Mouse (Mus musculus): ENCODE data around the gene Abcb9. TPM values are rescaled to one million over a fixed set of nuclear protein-coding genes. Genes with fewer than 3 reads are reported as not detected.

Abcb9 gene
- polyA plus RNA-seq, 1 experiment from 2014 or later, result 13.4 TPM

GRCm38 (mm10) chr5:124039602-124040001 lies 56.0 kb downstream of the Abcb9 start:
- H3K36me3 ChIP-seq (ENCODE audit: control insufficient read depth, insufficient read depth), result no peaks in the 10 kb centered on the region
- WGBS, result 92% methylated on average over 6 of the region's 6 CpGs
- no peak overlapping the region for H3K9ac ChIP-seq (replicated peaks; ENCODE audit: low read depth, low read length)
- no peak overlapping the region for H3K27ac ChIP-seq (ENCODE audit: low read length)
- no peaks in the 10 kb centered on the region for H3K9me3 ChIP-seq (ENCODE audit: control insufficient read depth, low read length)
- ATAC-seq, result no peak
- H3K4me2 ChIP-seq (ENCODE audit: low read length), result no peak overlapping the region
- no peak overlapping the region for H3K4me3 ChIP-seq (replicated peaks; ENCODE audit: low read length)
- no peaks in the 10 kb centered on the region for H3K27me3 ChIP-seq (replicated peaks; ENCODE audit: control insufficient read depth, insufficient read depth, low read length)
- H3K4me1 ChIP-seq (replicated peaks; ENCODE audit: control insufficient read depth, insufficient read depth, low read length), result peaks cover 20% of the 10 kb centered on the region

GRCm38 (mm10) chr5:124036836-124037235 lies 58.8 kb downstream of the Abcb9 start:
- 14% methylated on average over 5 of the region's 5 CpGs for WGBS
- peak; percentile 46; the same call in 1 of the 2 replicates for ATAC-seq
- H3K9me3 ChIP-seq (ENCODE audit: control insufficient read depth, low read length), result no peaks in the 10 kb centered on the region
- no peaks in the 10 kb centered on the region for H3K36me3 ChIP-seq (ENCODE audit: control insufficient read depth, insufficient read depth)
- no peak overlapping the region for H3K4me2 ChIP-seq (ENCODE audit: low read length)
- H3K9ac ChIP-seq (replicated peaks; ENCODE audit: low read depth, low read length), result no peak overlapping the region
- no peak overlapping the region for H3K4me3 ChIP-seq (replicated peaks; ENCODE audit: low read length)
- H3K27me3 ChIP-seq (replicated peaks; ENCODE audit: control insufficient read depth, insufficient read depth, low read length), result no peaks in the 10 kb centered on the region
- H3K4me1 ChIP-seq (replicated peaks; ENCODE audit: control insufficient read depth, insufficient read depth, low read length), result peaks cover 10% of the 10 kb centered on the region; the same call in 1 of the 2 replicates
- peak overlapping the region; percentile 58 for H3K27ac ChIP-seq (ENCODE audit: low read length)

- Histone ChIP-seq H3K9me3 (ENCODE audit: control insufficient read depth, low read length) (no peaks in the 10 kb centered on the region), H3K4me1 (replicated peaks; ENCODE audit: control insufficient read depth, insufficient read depth, low read length) (peaks cover 10% of the 10 kb centered on the region; the same call in 1 of the 2 replicates), H3K4me3 (replicated peaks; ENCODE audit: low read length) (no peak overlapping the region), H3K36me3 (ENCODE audit: control insufficient read depth, insufficient read depth) (no peaks in the 10 kb centered on the region), H3K27me3 (replicated peaks; ENCODE audit: control insufficient read depth, insufficient read depth, low read length) (no peaks in the 10 kb centered on the region), H3K9ac (replicated peaks; ENCODE audit: low read depth, low read length) (no peak overlapping the region), H3K27ac (ENCODE audit: low read length) (no peak overlapping the region), H3K4me2 (ENCODE audit: low read length) (no peak overlapping the region)
- no peak for ATAC-seq
- WGBS, result 34% methylated on average over 6 of the region's 6 CpGs
Measured at GRCm38 (mm10) chr5:124036341-124036740, 59.3 kb downstream of the Abcb9 start.

GRCm38 (mm10) chr5:124035806-124036205 lies 59.8 kb downstream of the Abcb9 start:
- Histone ChIP-seq H3K9me3 (ENCODE audit: control insufficient read depth, low read length) (no peaks in the 10 kb centered on the region), H3K36me3 (ENCODE audit: control insufficient read depth, insufficient read depth) (no peaks in the 10 kb centered on the region), H3K27me3 (replicated peaks; ENCODE audit: control insufficient read depth, insufficient read depth, low read length) (no peaks in the 10 kb centered on the region), H3K9ac (replicated peaks; ENCODE audit: low read depth, low read length) (no peak overlapping the region), H3K4me2 (ENCODE audit: low read length) (no peak overlapping the region), H3K4me3 (replicated peaks; ENCODE audit: low read length) (no peak overlapping the region), H3K4me1 (replicated peaks; ENCODE audit: control insufficient read depth, insufficient read depth, low read length) (peaks cover 10% of the 10 kb centered on the region; the same call in 1 of the 2 replicates), H3K27ac (ENCODE audit: low read length) (no peak overlapping the region)
- no peak for ATAC-seq
- 84% methylated on average over 7 of the region's 8 CpGs for WGBS

GRCm38 (mm10) chr5:124035406-124035805 lies 60.2 kb downstream of the Abcb9 start:
- no peak overlapping the region for H3K4me3 ChIP-seq (replicated peaks; ENCODE audit: low read length)
- no peak for ATAC-seq
- H3K36me3 ChIP-seq (ENCODE audit: control insufficient read depth, insufficient read depth), result no peaks in the 10 kb centered on the region
- H3K9ac ChIP-seq (replicated peaks; ENCODE audit: low read depth, low read length), result no peak overlapping the region
- WGBS, result 91% methylated on average over 9 of the region's 9 CpGs
- H3K27me3 ChIP-seq (replicated peaks; ENCODE audit: control insufficient read depth, insufficient read depth, low read length), result no peaks in the 10 kb centered on the region
- H3K4me2 ChIP-seq (ENCODE audit: low read length), result no peak overlapping the region
- H3K4me1 ChIP-seq (replicated peaks; ENCODE audit: control insufficient read depth, insufficient read depth, low read length), result peaks cover 11% of the 10 kb centered on the region
- no peaks in the 10 kb centered on the region for H3K9me3 ChIP-seq (ENCODE audit: control insufficient read depth, low read length)
- H3K27ac ChIP-seq (ENCODE audit: low read length), result no peak overlapping the region

- no peaks in the 10 kb centered on the region for H3K36me3 ChIP-seq (ENCODE audit: control insufficient read depth, insufficient read depth)
- 71% methylated on average over 11 of the region's 11 CpGs for WGBS
- H3K27ac ChIP-seq (ENCODE audit: low read length), result no peak overlapping the region
- H3K9ac ChIP-seq (replicated peaks; ENCODE audit: low read depth, low read length), result no peak overlapping the region
- no peak overlapping the region for H3K4me3 ChIP-seq (replicated peaks; ENCODE audit: low read length)
- no peak for ATAC-seq
- peaks cover 20% of the 10 kb centered on the region for H3K4me1 ChIP-seq (replicated peaks; ENCODE audit: control insufficient read depth, insufficient read depth, low read length)
- H3K27me3 ChIP-seq (replicated peaks; ENCODE audit: control insufficient read depth, insufficient read depth, low read length), result no peaks in the 10 kb centered on the region
- H3K9me3 ChIP-seq (ENCODE audit: control insufficient read depth, low read length), result no peaks in the 10 kb centered on the region
- H3K4me2 ChIP-seq (ENCODE audit: low read length), result no peak overlapping the region
Measured at GRCm38 (mm10) chr5:124034471-124034870, 61.1 kb downstream of the Abcb9 start.

- peak; percentile 64 for ATAC-seq
- Histone ChIP-seq H3K9ac (replicated peaks; ENCODE audit: low read depth, low read length) (peak within 1 kb of the TSS; percentile 98), H3K9me3 (ENCODE audit: control insufficient read depth, low read length) (no peaks in the 10 kb centered on the region), H3K27ac (ENCODE audit: low read length) (peak within 1 kb of the TSS; percentile 94), H3K4me1 (replicated peaks; ENCODE audit: control insufficient read depth, insufficient read depth, low read length) (peaks cover 40% of the 10 kb centered on the region), H3K4me3 (replicated peaks; ENCODE audit: low read length) (peak within 1 kb of the TSS; percentile 91), H3K27me3 (replicated peaks; ENCODE audit: control insufficient read depth, insufficient read depth, low read length) (no peaks in the 10 kb centered on the region), H3K36me3 (ENCODE audit: control insufficient read depth, insufficient read depth) (no peaks in the 10 kb centered on the region), H3K4me2 (ENCODE audit: low read length) (peak within 1 kb of the TSS; percentile 73)
- 0% methylated on average over 52 of the region's 52 CpGs for WGBS
Measured at GRCm38 (mm10) chr5:124032001-124032508, 63.5 kb downstream of the Abcb9 start, which contains the start of gene Vps37b. Vps37b (minus strand) TSS chr5:124032270.

GRCm38 (mm10) chr5:124031068-124031955 lies 64.3 kb downstream of the Abcb9 start:
- no peaks in the 10 kb centered on the region for H3K36me3 ChIP-seq (ENCODE audit: control insufficient read depth, insufficient read depth)
- peak overlapping the region; percentile 73 for H3K4me2 ChIP-seq (ENCODE audit: low read length)
- no peaks in the 10 kb centered on the region for H3K27me3 ChIP-seq (replicated peaks; ENCODE audit: control insufficient read depth, insufficient read depth, low read length)
- no peaks in the 10 kb centered on the region for H3K9me3 ChIP-seq (ENCODE audit: control insufficient read depth, low read length)
- peaks cover 40% of the 10 kb centered on the region for H3K4me1 ChIP-seq (replicated peaks; ENCODE audit: control insufficient read depth, insufficient read depth, low read length)
- H3K27ac ChIP-seq (ENCODE audit: low read length), result peak overlapping the region; percentile 94
- peak overlapping the region; percentile 91 for H3K4me3 ChIP-seq (replicated peaks; ENCODE audit: low read length)
- peak overlapping the region; percentile 98 for H3K9ac ChIP-seq (replicated peaks; ENCODE audit: low read depth, low read length)
- peak; percentile 26 for ATAC-seq
- under 1% methylated on average over 26 of the region's 26 CpGs for WGBS

- ATAC-seq, result peak; percentile 37
- Histone ChIP-seq H3K4me3 (replicated peaks; ENCODE audit: low read length) (peak overlapping the region; percentile 91), H3K36me3 (ENCODE audit: control insufficient read depth, insufficient read depth) (no peaks in the 10 kb centered on the region), H3K9ac (replicated peaks; ENCODE audit: low read depth, low read length) (peak overlapping the region; percentile 98), H3K9me3 (ENCODE audit: control insufficient read depth, low read length) (no peaks in the 10 kb centered on the region), H3K4me2 (ENCODE audit: low read length) (peak overlapping the region; percentile 73), H3K27ac (ENCODE audit: low read length) (peak overlapping the region; percentile 94), H3K4me1 (replicated peaks; ENCODE audit: control insufficient read depth, insufficient read depth, low read length) (peaks cover 46% of the 10 kb centered on the region), H3K27me3 (replicated peaks; ENCODE audit: control insufficient read depth, insufficient read depth, low read length) (no peaks in the 10 kb centered on the region)
- WGBS, result 7% methylated on average over 12 of the region's 12 CpGs
Measured at GRCm38 (mm10) chr5:124030386-124031067, 65.1 kb downstream of the Abcb9 start.

Data from forebrain, embryonic 16.5 days (tissue).